Mouse (Mus musculus) heart, postnatal 10 days (tissue): ENCODE measurements at regions not wholly inside any gene's neighbourhood (a gene's known extent, or its start where the extent isn't known, plus 50 kb on each side); places are given as distances from the start of the nearest gene placed in this dataset.
"Not testable (repeated sequence)": the region's sequence is repeated elsewhere in the genome, so short reads cannot be mapped to it uniquely, and the experiment has no call there.

Source experiments
- DNase-seq, 2 experiments: peaks; one replicate each; pipeline ENCODE4 v3.0.0; 2021
- intact Hi-C: fragments of 180-260 bp; cut with DNase I; formaldehyde crosslinking; loops from one replicate; pipeline ENCODE4 v1.15.1; 2025

- intact Hi-C loops, result no loop called here
Measured at GRCm38 (mm10) chr13:83742102-83742501, 238.3 kb downstream of the Mef2c start.

GRCm38 (mm10) chr13:83742546-83742945, 238.7 kb downstream of the Mef2c start:
- intact Hi-C loops, result no loop called here
- DNase-seq, result no peak

More at GRCm38 (mm10) chr13:83742102-83742501, 238.3 kb downstream of the Mef2c start:
- no peak for DNase-seq

- intact Hi-C loops, result no loop called here
- no peak for DNase-seq
Measured at GRCm38 (mm10) chr13:83743381-83743780, 239.5 kb downstream of the Mef2c start.

- intact Hi-C loops, result no loop called here
- DNase-seq, result no peak
Measured at GRCm38 (mm10) chr13:83744110-83744752, 240.4 kb downstream of the Mef2c start.

- intact Hi-C loops, result no loop called here
- DNase-seq, result peak; percentile 46 to 54
Measured at GRCm38 (mm10) chr13:83744981-83745555, 241.2 kb downstream of the Mef2c start.

GRCm38 (mm10) chr13:83745961-83746360, 242.1 kb downstream of the Mef2c start:
- intact Hi-C loops, result no loop called here
- DNase-seq, result no peak

- intact Hi-C loops, result no loop called here
Measured at GRCm38 (mm10) chr13:83747671-83748070, 243.8 kb downstream of the Mef2c start.

GRCm38 (mm10) chr13:83749376-83750150, 245.7 kb downstream of the Mef2c start:
- intact Hi-C loops, result no loop called here
- DNase-seq, result no peak

More at GRCm38 (mm10) chr13:83747671-83748070, 243.8 kb downstream of the Mef2c start:
- no peak for DNase-seq

GRCm38 (mm10) chr13:83750437-83750836, 246.6 kb downstream of the Mef2c start:
- no peak for DNase-seq

GRCm38 (mm10) chr13:83760387-83761170, 256.7 kb downstream of the Mef2c start:
- no peak for DNase-seq
- intact Hi-C loops, result no loop called here

More at GRCm38 (mm10) chr13:83750437-83750836, 246.6 kb downstream of the Mef2c start:
- intact Hi-C loops, result no loop called here

- no peak for DNase-seq
- intact Hi-C loops, result no loop called here
Measured at GRCm38 (mm10) chr13:83762484-83762883, 258.6 kb downstream of the Mef2c start.

GRCm38 (mm10) chr13:83763288-83763687, 259.5 kb downstream of the Mef2c start:
- not testable (repeated sequence) for DNase-seq

GRCm38 (mm10) chr13:83785643-83786042, 281.8 kb downstream of the Mef2c start:
- DNase-seq, result no peak
- intact Hi-C loops, result no loop called here

More at GRCm38 (mm10) chr13:83763288-83763687, 259.5 kb downstream of the Mef2c start:
- intact Hi-C loops, result not testable (repeated sequence)

GRCm38 (mm10) chr13:83809535-83809934, 305.7 kb downstream of the Mef2c start:
- no peak for DNase-seq
- intact Hi-C loops, result no loop called here

- intact Hi-C loops, result no loop called here
- DNase-seq, result no peak
Measured at GRCm38 (mm10) chr13:83820291-83820690, 316.5 kb downstream of the Mef2c start.

- DNase-seq, result no peak
- intact Hi-C loops, result no loop called here
Measured at GRCm38 (mm10) chr13:83820721-83821120, 316.9 kb downstream of the Mef2c start.

GRCm38 (mm10) chr13:83824926-83825325, 321.1 kb downstream of the Mef2c start:
- intact Hi-C loops, result no loop called here
- DNase-seq, result no peak

GRCm38 (mm10) chr13:83826841-83827463, 323.1 kb downstream of the Mef2c start:
- intact Hi-C loops, result no loop called here

GRCm38 (mm10) chr13:83865932-83866685, 356.0 kb upstream of the Tmem161b start:
- DNase-seq, result no peak
- intact Hi-C loops, result no loop called here

More at GRCm38 (mm10) chr13:83826841-83827463, 323.1 kb downstream of the Mef2c start:
- no peak for DNase-seq

- intact Hi-C loops, result no loop called here
- no peak for DNase-seq
Measured at GRCm38 (mm10) chr13:83867211-83867610, 354.9 kb upstream of the Tmem161b start.
